Mouse (Mus musculus) olfactory bulb, adult 2 months (tissue): Measurements from ENCODE around the gene 4933434E20Rik.

Experiments used
- CTCF ChIP-seq: fragments of 200-500 bp; IDR thresholded peaks from 2 replicates; pipeline ENCODE4 v1.5.1; 2012; ENCODE audit warnings: low read depth, mild to moderate bottlenecking, low read length, moderate library complexity; ENCODE audit not compliant: insufficient read depth
- POLR2A ChIP-seq: fragments of 200-500 bp; IDR thresholded peaks from 2 replicates; pipeline ENCODE4 v1.6.1; 2012; ENCODE audit warnings: mild to moderate bottlenecking, low read depth, low read length, moderate library complexity; ENCODE audit not compliant: insufficient read depth

DNA sequence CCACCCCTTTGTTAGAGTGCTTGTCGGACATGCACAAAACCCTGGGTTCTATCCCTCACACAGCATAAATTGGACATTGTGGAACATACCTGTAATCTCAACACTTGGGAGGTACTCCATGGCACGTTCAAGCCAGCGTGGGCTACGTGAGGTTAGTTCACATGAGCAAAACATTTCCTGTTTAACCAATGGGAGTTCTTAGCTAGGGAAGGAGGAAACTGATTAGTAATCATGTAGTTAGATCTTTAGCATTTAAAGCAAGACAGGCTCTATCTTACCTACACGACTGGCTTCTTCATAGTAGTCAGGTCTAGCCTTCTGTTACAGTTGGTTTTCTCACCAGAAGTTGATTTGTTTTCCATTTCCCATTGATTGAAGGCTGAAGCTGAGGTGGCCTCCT is 34.6 kb downstream of the 4933434E20Rik start:
- TF ChIP-seq CTCF (no peak), POLR2A (no peak)
